Mouse (Mus musculus): Measurements from ENCODE around the gene Nfkbib. TPM values are rescaled to one million over a fixed set of nuclear protein-coding genes. Genes with fewer than 3 reads are reported as not detected.

The Nfkbib gene
- polyA plus RNA-seq, 2 experiments from 2014 or later = 56.4 to 78.9 TPM

DNA sequence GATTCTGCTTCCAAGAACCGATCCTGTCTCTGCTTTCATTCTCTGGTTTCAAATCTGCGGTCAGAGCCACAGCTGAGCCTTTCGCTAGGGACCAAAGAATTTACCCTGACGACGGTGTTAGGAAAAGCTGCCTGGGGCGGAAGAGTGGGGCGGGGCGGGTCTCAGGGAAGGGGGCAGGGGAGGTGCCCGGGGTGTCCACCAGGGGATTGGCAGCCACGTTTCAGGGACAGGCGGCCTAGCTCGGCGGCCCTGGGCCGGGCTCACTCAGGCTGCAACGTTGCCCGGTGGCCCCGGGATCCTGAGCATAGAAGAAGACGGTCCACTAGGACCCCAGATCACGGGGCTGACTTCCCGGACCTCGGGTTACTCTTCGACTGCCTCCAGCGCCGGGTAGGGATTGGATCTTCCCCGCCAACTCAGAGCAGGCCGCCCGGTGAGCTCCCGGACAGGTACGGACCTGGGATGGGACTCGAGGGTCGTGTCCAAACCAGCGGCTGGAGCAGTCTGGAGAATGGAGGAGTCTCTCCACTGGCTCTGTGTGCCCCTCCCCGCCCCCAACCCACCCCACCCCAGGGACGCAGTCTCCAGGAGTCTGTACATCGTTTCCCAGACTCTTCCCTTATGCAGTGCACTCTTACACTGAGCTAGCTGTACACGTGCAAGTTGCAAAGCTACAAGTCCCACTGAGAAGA is 50.6 kb downstream of the Nfkbib start, which contains the start of gene Fbxo17:
Gene Fbxo17 (plus strand): TSS at position 215 of the 692 bp plus-strand sequence.
- peak; percentile 81 for ATAC-seq

DNA sequence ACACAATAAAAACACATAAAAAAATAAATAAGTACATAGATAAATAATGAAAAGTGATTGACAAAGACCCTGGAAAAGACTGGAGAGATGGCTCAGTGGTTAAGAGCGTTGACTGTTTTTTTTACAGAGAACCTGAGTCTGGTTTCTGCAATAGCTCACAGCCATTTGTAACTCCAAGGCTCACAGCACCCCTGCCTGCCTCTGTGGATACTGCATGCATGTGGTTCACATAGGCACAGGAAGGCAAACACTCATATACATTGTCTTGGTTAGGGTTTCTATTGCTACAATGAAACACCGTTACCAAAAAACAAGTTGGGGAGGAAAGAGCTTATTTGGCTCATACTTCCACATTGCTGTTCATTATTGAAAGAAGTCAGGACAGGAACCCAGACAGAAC is 51.7 kb downstream of the Nfkbib start:
- ATAC-seq = no peak

DNA sequence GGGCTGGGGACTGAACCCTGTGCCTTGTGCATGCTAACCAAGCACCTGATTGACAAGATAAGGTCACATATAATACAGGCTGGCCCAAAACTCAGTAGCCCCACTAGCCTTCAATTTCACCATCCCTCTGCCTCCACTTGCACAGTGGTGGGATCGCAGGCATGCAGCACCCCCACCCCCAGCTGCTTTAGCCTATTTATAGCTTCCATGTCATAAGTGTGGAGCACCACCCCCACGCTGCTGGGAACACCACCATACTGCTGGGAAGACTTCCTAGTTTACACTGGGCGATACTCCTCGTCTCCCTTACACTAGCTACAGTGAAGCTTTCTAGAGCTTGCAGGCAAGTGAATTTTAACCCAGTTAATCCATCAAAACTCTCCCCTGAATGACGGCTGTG is 52.6 kb downstream of the Nfkbib start:
- no peak for ATAC-seq

DNA sequence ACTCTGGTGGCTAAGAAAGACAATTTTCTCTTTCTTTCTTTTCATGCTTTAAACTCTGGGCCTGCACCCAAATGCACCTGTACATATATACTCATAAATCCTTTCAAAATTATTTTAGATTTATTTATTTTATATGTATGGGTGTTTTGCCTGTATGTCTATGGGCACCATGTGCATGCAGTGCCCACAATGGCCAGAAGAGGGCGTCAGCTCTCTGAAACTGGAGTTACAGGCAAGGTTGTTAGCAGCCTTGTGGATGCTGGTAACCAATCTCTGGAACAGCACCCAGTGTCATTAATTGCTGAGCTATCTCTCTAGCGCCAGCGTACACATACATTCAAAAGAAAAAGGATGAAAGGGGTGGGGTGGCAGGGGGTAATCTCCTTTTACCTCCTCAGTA is 56.4 kb downstream of the Nfkbib start:
- no peak for ATAC-seq

DNA sequence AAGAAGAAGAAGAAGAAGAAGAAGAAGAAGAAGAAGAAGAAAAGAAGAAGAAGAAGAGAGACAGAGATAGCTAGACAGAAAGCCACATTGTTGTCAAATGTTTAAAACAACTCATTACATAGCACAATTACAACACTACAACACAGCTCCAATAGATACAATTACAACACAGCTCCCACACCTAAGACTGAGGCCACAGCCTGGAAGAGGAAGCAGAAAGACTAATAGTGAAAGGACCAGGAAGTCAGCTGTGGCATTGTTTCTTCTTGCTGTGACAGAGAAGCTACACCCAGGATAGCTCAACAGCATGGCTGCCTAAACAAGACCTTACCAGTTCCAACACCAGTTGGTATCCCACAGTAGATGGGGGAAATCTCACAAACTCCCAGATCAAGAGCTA is 57.9 kb downstream of the Nfkbib start:
- ATAC-seq = no peak

Other genes starting within 250 kb of the Nfkbib start
- gene Ifnl3, start 244.7 kb downstream of the Nfkbib start, polyA plus RNA-seq (2017; shearing (Covaris generic)) = not detected
- not detected for gene Sycn, start 226.6 kb downstream of the Nfkbib start, polyA plus RNA-seq (2017; shearing (Covaris generic))
- not detected for gene Nccrp1, start 220.3 kb downstream of the Nfkbib start, polyA plus RNA-seq (2017; shearing (Covaris generic))
- 1 to 10 TPM; 6.2 to 7.4 TPM for gene Samd4b, start 169.4 kb downstream of the Nfkbib start, polyA plus RNA-seq (2017; shearing (Covaris generic))
- gene Pak4, start 169.3 kb downstream of the Nfkbib start, polyA plus RNA-seq (2017; shearing (Covaris generic)) = 1 to 10 TPM; 2.3 to 2.8 TPM
- not detected for gene Acp7, start 136.2 kb downstream of the Nfkbib start, polyA plus RNA-seq (2017; shearing (Covaris generic))
- 1 to 10 TPM; 1.1 to 2.9 TPM for gene Fbxo27, start 74.7 kb downstream of the Nfkbib start, polyA plus RNA-seq (2017; shearing (Covaris generic))
- gene Fbxo17, start 50.7 kb downstream of the Nfkbib start, polyA plus RNA-seq (2017; shearing (Covaris generic)) = 10 to 100 TPM in 1 of 2 experiments, 1 to 10 TPM in 1; 8.3 to 10.9 TPM
- 10 to 100 TPM; 71.9 to 75.7 TPM for gene Mrps12, start 25.7 kb downstream of the Nfkbib start, polyA plus RNA-seq (2017; shearing (Covaris generic))
- 10 to 100 TPM in 1 of 2 experiments, 1 to 10 TPM in 1; 8.9 to 13.0 TPM for gene Sars2, start 25.5 kb downstream of the Nfkbib start, polyA plus RNA-seq (2017; shearing (Covaris generic))
- not detected for gene Ccer2, start 11.3 kb downstream of the Nfkbib start, polyA plus RNA-seq (2017; shearing (Covaris generic))
- gene Sirt2, start 777 bp downstream of the Nfkbib start, polyA plus RNA-seq (2017; shearing (Covaris generic)) = 100 to 1,000 TPM in 1 of 2 experiments, 10 to 100 TPM in 1; 82.3 to 103 TPM
- gene Rinl, start 21.5 kb upstream of the Nfkbib start, polyA plus RNA-seq (2017; shearing (Covaris generic)) = 100 to 1,000 TPM; 199 to 272 TPM
- 100 to 1,000 TPM; 153 to 344 TPM for gene Hnrnpl, start 41.0 kb upstream of the Nfkbib start, polyA plus RNA-seq (2017; shearing (Covaris generic))
- 100 to 1,000 TPM; 192 to 199 TPM for gene Ech1, start 57.7 kb upstream of the Nfkbib start, polyA plus RNA-seq (2017; shearing (Covaris generic))
- 10 to 100 TPM; 20.1 to 27.2 TPM for gene Lgals4, start 66.3 kb upstream of the Nfkbib start, polyA plus RNA-seq (2017; shearing (Covaris generic))
- gene Lgals7, start 96.3 kb upstream of the Nfkbib start, polyA plus RNA-seq (2017; shearing (Covaris generic)) = 1 to 10 TPM; 2.5 to 2.8 TPM
- under 1 TPM in 1 of 2 experiments, not detected in 1; 0.34 TPM for gene Capn12, start 113.9 kb upstream of the Nfkbib start, polyA plus RNA-seq (2017; shearing (Covaris generic))
- gene Actn4, start 194.8 kb upstream of the Nfkbib start, polyA plus RNA-seq (2017; shearing (Covaris generic)) = 100 to 1,000 TPM in 1 of 2 experiments, 10 to 100 TPM in 1; 84.6 to 128 TPM
- 100 to 1,000 TPM; 603 to 630 TPM for gene Eif3k, start 214.4 kb upstream of the Nfkbib start, polyA plus RNA-seq (2017; shearing (Covaris generic))
- 100 to 1,000 TPM in 1 of 2 experiments, 10 to 100 TPM in 1; 88.8 to 120 TPM for gene Map4k1, start 214.5 kb upstream of the Nfkbib start, polyA plus RNA-seq (2017; shearing (Covaris generic))